In genomic region chr3:81482742-81483141, GRCm38 (mm10) we compare ENCODE assay signal across 23 mouse cellular contexts.
"Had no signal": no experiment of that assay in that cellular context is flagged by ENCODE, and none has a peak within 500 bp of the region (broad histone marks: within the 10 kb centered on the region; RNA-seq: fewer than 3 reads in every experiment).

No protein-coding gene starts in this region.

- DNase-seq: heart, postnatal 14 days; heart, postnatal 36 days; kidney, adult 18-20 months; layer of hippocampus, adult 9-11 months; layer of hippocampus, postnatal 36 days had no signal

- H3K4me2 ChIP-seq: heart, embryonic 11.5 days; heart, embryonic 12.5 days; heart, embryonic 13.5 days; heart, embryonic 15.5 days; hindbrain, embryonic 12.5 days; hindbrain, embryonic 13.5 days; hindbrain, embryonic 14.5 days; hindbrain, embryonic 15.5 days; intestine, embryonic 15.5 days had no signal

- H3K36me3 ChIP-seq: heart, embryonic 10.5 days; heart, embryonic 12.5 days; heart, embryonic 13.5 days; heart, embryonic 15.5 days; hindbrain, embryonic 10.5 days; hindbrain, embryonic 12.5 days; hindbrain, embryonic 13.5 days; hindbrain, embryonic 15.5 days; intestine, embryonic 15.5 days had no signal

- H3K4me1 ChIP-seq: heart, embryonic 10.5 days; heart, embryonic 12.5 days; heart, embryonic 13.5 days; heart, embryonic 15.5 days; hindbrain, embryonic 10.5 days; hindbrain, embryonic 12.5 days; hindbrain, embryonic 13.5 days; hindbrain, embryonic 15.5 days; intestine, embryonic 15.5 days had no signal

- H3K27ac ChIP-seq: heart, embryonic 10.5 days; heart, embryonic 13.5 days; heart, embryonic 15.5 days; hindbrain, embryonic 10.5 days; hindbrain, embryonic 12.5 days; hindbrain, embryonic 13.5 days; hindbrain, embryonic 14.5 days; hindbrain, embryonic 15.5 days; hindbrain, postnatal 0 days; intestine, embryonic 15.5 days; layer of hippocampus, adult 2 months; left cerebral cortex, adult 2 months had no signal

- H3K27me3 ChIP-seq: heart, embryonic 12.5 days; heart, embryonic 13.5 days; heart, embryonic 15.5 days; hindbrain, embryonic 12.5 days; hindbrain, embryonic 13.5 days; hindbrain, embryonic 15.5 days; intestine, embryonic 15.5 days had no signal

- H3K9ac ChIP-seq: heart, embryonic 12.5 days; heart, embryonic 13.5 days; heart, embryonic 15.5 days; hindbrain, embryonic 12.5 days; hindbrain, embryonic 13.5 days; hindbrain, embryonic 14.5 days; hindbrain, embryonic 15.5 days; intestine, embryonic 15.5 days had no signal

- ATAC-seq: hindbrain, embryonic 16.5 days; inflammation-experienced regulatory T-cells, adult 6 months; intestine, embryonic 15.5 days; intestine, embryonic 16.5 days; intestine, postnatal 0 days had no signal

- H3K4me3 ChIP-seq: heart, embryonic 10.5 days; heart, embryonic 12.5 days; heart, embryonic 13.5 days; heart, embryonic 15.5 days; hindbrain, embryonic 10.5 days; hindbrain, embryonic 12.5 days; hindbrain, embryonic 13.5 days; hindbrain, embryonic 15.5 days; intestine, embryonic 15.5 days; layer of hippocampus, adult 2 months; left cerebral cortex, adult 2 months had no signal

- H3K9me3 ChIP-seq: heart, embryonic 10.5 days; heart, embryonic 12.5 days; heart, embryonic 13.5 days; heart, embryonic 15.5 days; hindbrain, embryonic 10.5 days; hindbrain, embryonic 12.5 days; hindbrain, embryonic 13.5 days; hindbrain, embryonic 15.5 days; intestine, embryonic 15.5 days had no signal
